Mouse (Mus musculus) stomach, embryonic 16.5 days (tissue): ENCODE measurements around the gene Wnt9a. TPM values are rescaled to one million over a fixed set of nuclear protein-coding genes. Genes with fewer than 3 reads are reported as not detected.

ENCODE experiments used
- ATAC-seq: fragments of 200-750 bp; cut with Nextera tagmentation; 2 replicates; pipeline ENCODE4 v1.8.0; 2017; ENCODE audit warnings: moderate number of reproducible peaks, moderate TSS enrichment; ENCODE audit not compliant: insufficient read depth, low FRiP score
- H3K27ac ChIP-seq: fragments of 300-500 bp; sonication (generic); 2 replicates; pipeline ENCODE4 v1.5.1; 2014; ENCODE audit warnings: low read length
- H3K27me3 ChIP-seq: fragments of 300-500 bp; sonication (generic); 2 replicates; pipeline ENCODE4 v1.6.1; 2014; ENCODE audit warnings: low read length, control low read depth, mixed read lengths; ENCODE audit not compliant: control insufficient read depth, insufficient read depth
- H3K36me3 ChIP-seq: fragments of 300-500 bp; sonication (generic); 2 replicates; pipeline ENCODE4 v1.6.1; 2014; ENCODE audit warnings: low read length; ENCODE audit not compliant: control insufficient read depth, insufficient read depth
- H3K4me1 ChIP-seq: fragments of 300-500 bp; sonication (generic); 2 replicates; pipeline ENCODE4 v1.6.1; 2014; ENCODE audit warnings: low read length, control low read depth, mixed read lengths; ENCODE audit not compliant: control insufficient read depth, insufficient read depth
- H3K4me2 ChIP-seq: fragments of 300-500 bp; sonication (generic); 2 replicates; pipeline ENCODE4 v1.6.1; 2014; ENCODE audit warnings: low read depth, low read length, mixed read lengths
- H3K4me3 ChIP-seq: fragments of 300-500 bp; sonication (generic); replicated peaks from 2 replicates; pipeline ENCODE4 v1.5.1; 2014; ENCODE audit warnings: mild to moderate bottlenecking, low read length
- H3K9ac ChIP-seq: fragments of 300-500 bp; sonication (generic); 2 replicates; pipeline ENCODE4 v1.6.1; 2014; ENCODE audit warnings: low read length
- H3K9me3 ChIP-seq: fragments of 300-500 bp; sonication (generic); replicated peaks from 2 replicates; pipeline ENCODE4 v1.6.1; 2016; ENCODE audit warnings: low read length, control low read depth; ENCODE audit not compliant: control insufficient read depth
- WGBS: fragments of 180-500 bp; shearing (Covaris S2); extraction: QIAGEN DNeasy Blood & Tissue Kit; methylation state at CpG from one replicate; pipeline ENCODE4 v1.1.7; 2014; 5-methylcytosine and 5-hydroxymethylcytosine counted together
- polyA plus RNA-seq: library from polyadenylated mRNA; unstranded; fragments of >200 nt; fragmentation: Nextera tagmentation; extraction: Ambion mirVana; gene quantifications from 2 replicates; pipeline ENCODE4 v1.2.1, GENCODE M21; 2015

Gene Wnt9a
- polyA plus RNA-seq: 5.6 and 5.8 TPM in 2 replicates

DNA sequence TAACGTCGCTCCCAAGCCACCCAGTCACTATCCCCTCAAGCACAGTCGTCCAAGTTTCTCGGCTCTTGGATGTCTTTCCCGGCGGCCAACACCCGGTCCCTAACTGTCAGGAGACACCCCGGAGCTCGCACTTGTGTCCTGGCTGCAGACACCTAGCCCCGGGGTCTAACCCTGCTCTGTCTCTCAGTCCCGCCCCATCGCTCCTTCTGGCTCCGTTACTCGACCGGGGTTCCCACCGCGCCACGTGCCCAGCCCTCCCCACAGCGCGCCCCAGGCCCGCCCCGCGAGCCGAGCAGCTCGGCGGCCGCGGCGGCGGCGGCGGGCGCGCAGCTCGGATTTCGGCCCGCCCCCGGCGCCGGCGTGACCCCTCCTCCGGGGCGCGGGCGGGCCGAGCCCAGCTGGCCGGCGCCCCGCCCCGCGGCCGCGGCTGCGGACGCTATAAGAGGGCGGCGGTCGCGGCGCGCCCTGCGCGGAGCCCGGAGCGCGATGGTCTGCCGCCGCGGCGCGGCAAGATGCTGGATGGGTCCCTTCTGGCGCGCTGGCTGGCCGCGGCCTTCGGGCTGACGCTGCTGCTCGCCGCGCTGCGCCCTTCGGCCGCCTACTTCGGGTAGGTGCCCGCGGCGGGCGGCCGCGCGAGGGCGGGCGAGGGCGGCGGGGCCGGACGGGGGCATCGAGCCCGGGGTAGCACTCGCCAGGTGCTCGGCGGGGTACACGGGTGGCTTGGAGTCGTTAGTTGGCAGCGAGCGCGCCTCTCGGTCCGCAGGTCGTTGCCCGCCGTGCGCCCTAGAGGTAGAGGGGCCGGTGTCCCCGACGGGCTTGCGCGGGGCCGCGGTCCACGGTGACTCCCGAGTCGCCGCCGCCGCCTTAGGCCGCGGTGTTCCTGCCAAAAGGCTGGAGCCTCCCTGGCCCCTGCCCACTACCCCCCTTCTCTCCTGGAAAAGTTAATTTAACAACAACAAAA, at the start of gene Wnt9a:
TSS of gene Wnt9a (plus strand) at position 468 of the 961 bp plus-strand sequence.
- Histone ChIP-seq H3K27ac (no peak within 1 kb of the TSS; the same call in 1 of the 2 replicates), H3K4me2 (peak within 1 kb of the TSS; percentile 85), H3K4me3 (peak within 1 kb of the TSS; percentile 72), H3K4me1 (peaks cover 24% of the 10 kb centered on the region), H3K36me3 (no peaks in the 10 kb centered on the region), H3K9me3 (no peaks in the 10 kb centered on the region), H3K27me3 (peaks cover 29% of the 10 kb centered on the region), H3K9ac (peak within 1 kb of the TSS; percentile 80)
- ATAC-seq: peak; percentile 85
- WGBS: under 1% methylated on average over 116 of the region's 128 CpGs

DNA sequence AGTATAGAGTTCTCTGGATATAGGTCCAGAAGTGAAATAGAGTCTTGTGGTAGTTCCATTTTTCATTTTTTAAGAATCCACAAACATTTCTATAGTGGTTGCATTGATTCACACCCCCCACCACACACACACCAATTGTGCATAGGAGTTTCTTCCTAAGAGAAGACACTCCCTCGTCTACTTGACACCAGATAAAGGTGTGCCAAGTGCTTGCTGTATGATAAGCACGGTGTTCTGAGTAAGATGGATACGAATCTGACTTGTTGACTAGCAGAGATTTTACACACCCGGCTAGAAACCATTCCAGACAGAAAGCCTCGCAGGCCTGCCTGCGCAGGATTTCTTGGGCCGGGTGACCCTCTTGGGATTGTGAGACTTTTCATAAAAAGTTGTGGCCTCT, 47.1 kb upstream of the Wnt9a start:
- Histone ChIP-seq H3K4me2 (no peak overlapping the region), H3K4me3 (no peak overlapping the region), H3K9me3 (no peaks in the 10 kb centered on the region), H3K4me1 (peaks cover 8% of the 10 kb centered on the region), H3K36me3 (no peaks in the 10 kb centered on the region), H3K27ac (no peak overlapping the region), H3K9ac (no peak overlapping the region), H3K27me3 (peaks cover 9% of the 10 kb centered on the region)
- 73% methylated on average over 7 of the region's 7 CpGs for WGBS
- ATAC-seq: no peak

DNA sequence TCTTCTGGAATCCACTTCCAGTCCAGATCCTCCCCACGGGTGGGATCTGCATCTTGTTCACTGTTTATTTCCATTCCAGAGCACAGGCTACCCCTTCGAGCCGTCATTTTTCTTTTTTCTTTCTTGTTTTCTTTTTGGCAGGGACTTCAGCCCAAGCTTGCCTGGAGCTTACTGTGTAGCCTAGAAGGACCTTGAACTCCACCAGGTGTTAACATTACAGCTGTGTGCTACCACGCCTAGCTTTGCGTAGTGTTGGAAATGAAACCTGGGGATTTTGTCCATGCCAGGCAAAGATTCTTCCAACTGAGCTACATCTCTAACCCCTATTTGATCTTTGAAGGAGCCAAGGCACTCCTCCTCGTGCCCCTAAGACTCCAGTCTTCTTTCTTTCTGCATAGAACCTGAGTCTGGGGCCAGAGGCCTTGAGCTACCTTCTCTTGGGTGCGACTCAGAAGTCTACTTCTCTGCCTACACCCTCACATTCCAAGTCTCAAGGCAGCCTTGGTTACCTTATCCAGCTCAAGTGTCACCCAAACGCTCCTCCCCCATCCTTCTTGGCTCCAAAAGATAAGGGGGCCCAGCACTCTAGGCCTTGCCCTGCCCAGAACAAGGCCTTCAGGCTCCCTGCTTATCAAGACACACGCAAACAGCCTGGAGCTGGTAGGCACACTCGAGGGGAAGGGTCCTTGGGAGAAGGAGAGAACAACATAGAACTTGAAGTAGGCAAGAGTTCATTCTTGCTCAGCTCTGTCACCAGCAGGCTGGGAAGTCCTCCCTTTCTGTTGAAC, 45.8 kb upstream of the Wnt9a start:
- Histone ChIP-seq H3K4me1 (peaks cover 8% of the 10 kb centered on the region), H3K27me3 (peaks cover 13% of the 10 kb centered on the region), H3K4me3 (no peak overlapping the region), H3K9ac (no peak overlapping the region), H3K27ac (peak overlapping the region; percentile 39), H3K36me3 (no peaks in the 10 kb centered on the region), H3K4me2 (no peak overlapping the region), H3K9me3 (no peaks in the 10 kb centered on the region)
- 56% methylated on average over 10 of the region's 10 CpGs for WGBS
- peak; percentile 84 for ATAC-seq

DNA sequence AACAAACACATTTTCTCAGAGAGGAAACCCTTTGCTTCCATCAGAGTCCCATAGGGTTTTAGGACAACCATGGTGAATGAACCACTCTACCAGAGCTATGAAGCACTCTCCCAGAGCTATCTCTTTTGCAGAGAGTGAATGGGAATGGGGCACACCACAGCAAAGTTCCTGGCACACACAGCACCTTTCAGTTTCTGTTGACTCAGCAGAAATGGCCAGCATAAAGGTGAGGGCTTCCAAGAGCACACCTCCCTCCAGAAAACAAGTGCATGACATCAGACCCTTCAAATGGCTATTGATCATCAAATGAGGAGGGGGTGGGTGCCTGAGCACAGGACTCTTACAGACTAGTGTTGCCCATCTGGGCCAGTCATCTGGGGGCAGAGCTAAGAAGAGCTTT, 44.4 kb upstream of the Wnt9a start:
- H3K27me3 ChIP-seq: peaks cover 13% of the 10 kb centered on the region
- H3K4me2 ChIP-seq: no peak overlapping the region
- no peaks in the 10 kb centered on the region for H3K9me3 ChIP-seq
- H3K27ac ChIP-seq: no peak overlapping the region
- H3K4me1 ChIP-seq: peaks cover 8% of the 10 kb centered on the region
- ATAC-seq: no peak
- no peak overlapping the region for H3K4me3 ChIP-seq
- H3K36me3 ChIP-seq: no peaks in the 10 kb centered on the region
- H3K9ac ChIP-seq: no peak overlapping the region

DNA sequence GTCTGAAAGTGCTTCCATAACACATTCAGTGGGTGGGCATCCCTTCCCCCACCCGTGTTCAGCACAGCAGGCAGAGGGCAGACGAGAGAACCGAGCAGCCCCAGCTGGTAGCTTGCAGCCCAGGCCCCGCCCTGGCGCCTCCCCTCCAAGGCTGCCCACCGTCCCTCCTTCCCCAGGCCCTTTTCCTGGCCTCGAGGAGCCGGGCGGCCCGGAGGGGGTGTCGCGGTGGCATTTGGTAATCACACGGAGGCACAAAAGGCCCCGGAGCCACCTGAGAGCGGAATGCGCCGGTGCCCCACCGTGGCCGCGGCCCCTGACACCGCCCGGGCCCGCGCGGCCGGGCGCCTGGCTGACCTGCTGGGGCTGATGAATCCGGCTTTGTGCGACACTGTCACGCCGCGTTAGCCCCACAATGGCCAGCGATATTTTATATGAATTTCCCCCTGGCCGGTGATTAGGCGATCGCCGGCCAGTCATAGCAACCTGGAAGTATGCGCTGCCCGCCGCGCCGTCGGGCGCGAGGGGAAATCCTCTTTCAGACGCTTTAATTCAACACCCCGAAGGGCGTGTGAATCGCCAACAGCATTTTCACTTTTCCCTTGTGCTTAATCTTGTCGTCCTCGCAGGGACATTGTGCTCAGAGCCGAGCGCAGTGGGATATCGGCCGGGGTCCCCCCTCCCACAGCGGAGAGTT, 42.7 kb upstream of the Wnt9a start:
- Histone ChIP-seq H3K9me3 (no peaks in the 10 kb centered on the region), H3K4me2 (peak overlapping the region; percentile 79), H3K4me1 (peaks cover 8% of the 10 kb centered on the region), H3K4me3 (peak overlapping the region; percentile 55), H3K27ac (no peak overlapping the region), H3K36me3 (no peaks in the 10 kb centered on the region), H3K9ac (peak overlapping the region; percentile 66), H3K27me3 (peaks cover 13% of the 10 kb centered on the region)
- under 1% methylated on average over 56 of the region's 56 CpGs for WGBS
- ATAC-seq: peak; percentile 75; the same call in 1 of the 2 replicates

DNA sequence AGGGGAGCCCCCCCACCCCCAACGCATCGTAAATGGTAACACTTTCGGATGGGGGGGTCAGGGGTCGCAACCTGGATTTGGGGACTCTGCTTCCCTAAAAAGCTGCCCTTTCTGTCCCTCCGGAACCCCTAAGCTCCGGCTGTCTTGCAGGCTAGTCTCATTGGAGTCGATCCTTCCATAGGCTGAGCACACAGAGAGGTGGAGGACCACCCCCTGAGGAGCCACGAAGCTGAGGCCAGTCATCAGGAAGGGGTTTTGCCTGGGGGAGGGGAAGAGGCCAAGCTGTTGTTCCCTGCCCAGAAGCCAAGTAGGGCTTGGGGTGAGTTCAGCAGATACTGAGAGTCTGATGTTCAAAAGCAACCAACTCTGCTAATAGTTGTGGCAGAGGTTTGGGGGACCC, 42.1 kb upstream of the Wnt9a start:
- Histone ChIP-seq H3K9ac (peak overlapping the region; percentile 66), H3K4me2 (peak overlapping the region; percentile 79), H3K4me3 (peak overlapping the region; percentile 55), H3K27me3 (peaks cover 13% of the 10 kb centered on the region), H3K4me1 (peaks cover 8% of the 10 kb centered on the region), H3K27ac (no peak overlapping the region), H3K36me3 (no peaks in the 10 kb centered on the region), H3K9me3 (no peaks in the 10 kb centered on the region)
- no peak for ATAC-seq
- WGBS: 12% methylated on average over 8 of the region's 8 CpGs

DNA sequence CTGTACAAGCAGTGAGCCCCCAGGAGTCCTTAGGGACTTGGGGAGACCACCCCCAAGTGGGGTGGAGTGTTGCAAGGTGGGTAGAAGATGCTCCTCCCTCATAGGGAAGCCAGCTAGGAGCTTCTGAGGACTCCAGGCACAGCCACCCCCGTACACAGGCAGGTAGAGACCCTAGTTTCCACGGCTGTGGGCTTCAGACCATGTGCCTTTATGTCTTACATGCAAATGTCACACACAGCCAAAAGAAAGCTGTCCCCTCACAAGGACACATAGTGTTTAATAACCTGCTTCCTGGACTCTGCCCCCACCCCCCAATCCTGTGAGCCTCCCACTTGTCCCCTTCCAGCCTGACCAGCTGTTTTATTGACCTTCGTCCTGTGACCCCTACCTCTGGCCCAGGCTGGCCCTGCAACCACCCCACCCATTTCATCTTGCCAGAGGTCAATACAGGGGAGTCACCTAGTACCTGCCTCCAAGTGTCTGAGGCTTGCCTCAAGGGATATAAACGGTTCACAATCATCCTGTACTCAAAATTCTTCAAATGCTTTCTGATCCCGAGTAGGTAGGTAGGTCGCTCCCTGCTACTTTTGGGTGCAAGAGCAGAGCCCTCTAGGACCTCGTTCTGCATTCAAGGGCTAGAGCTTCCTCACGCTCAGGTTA, 41.4 kb upstream of the Wnt9a start:
- no peak for ATAC-seq
- Histone ChIP-seq H3K27me3 (peaks cover 13% of the 10 kb centered on the region), H3K27ac (no peak overlapping the region), H3K9ac (no peak overlapping the region), H3K4me2 (no peak overlapping the region), H3K36me3 (no peaks in the 10 kb centered on the region), H3K4me3 (no peak overlapping the region), H3K4me1 (peaks cover 8% of the 10 kb centered on the region), H3K9me3 (no peaks in the 10 kb centered on the region)
- WGBS: 63% methylated on average over 8 of the region's 8 CpGs

DNA sequence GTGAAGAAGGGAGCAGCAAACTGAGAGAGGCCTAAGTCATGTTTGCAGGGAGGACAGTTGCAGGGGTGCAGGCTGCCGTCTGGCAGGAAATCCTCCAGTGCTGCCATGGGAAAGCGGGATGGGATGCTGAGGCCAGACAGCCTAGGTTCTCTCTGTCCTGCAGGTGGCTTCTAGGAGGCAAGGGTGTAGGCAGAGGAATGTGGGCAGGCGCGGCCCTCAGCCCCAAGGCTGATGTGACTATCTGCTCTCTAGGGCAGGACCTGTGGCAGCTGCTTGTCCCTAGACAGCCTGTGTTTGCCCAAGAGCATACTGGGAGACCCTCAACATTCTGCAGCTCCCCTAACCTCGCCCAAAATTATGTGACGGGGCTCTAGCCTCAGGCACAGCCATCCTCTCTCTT, 40.0 kb upstream of the Wnt9a start:
- Histone ChIP-seq H3K4me2 (no peak overlapping the region), H3K4me1 (peaks cover 3% of the 10 kb centered on the region), H3K4me3 (no peak overlapping the region), H3K9ac (no peak overlapping the region), H3K27ac (no peak overlapping the region), H3K27me3 (peaks cover 13% of the 10 kb centered on the region), H3K36me3 (no peaks in the 10 kb centered on the region), H3K9me3 (no peaks in the 10 kb centered on the region)
- 20% methylated on average over 6 of the region's 6 CpGs for WGBS
- no peak for ATAC-seq
